Mouse (Mus musculus) right cerebral cortex, postnatal 10 days (tissue): ENCODE results near the gene Tbcel.
A peak's percentile ranks its signal among the peaks of the same experiment; 100 is the strongest.

Experiments used
- DNase-seq, 2 experiments: peaks; one replicate each; pipeline ENCODE4 v3.0.0; 2021; ENCODE audit warnings: low spot score in 2 of 2

Gene Tbcel

GRCm38 (mm10) chr9:42385656-42386055, 122.0 kb downstream of the Tbcel start:
- peak in 1 of 2 experiments; percentile 56 for DNase-seq

DNA sequence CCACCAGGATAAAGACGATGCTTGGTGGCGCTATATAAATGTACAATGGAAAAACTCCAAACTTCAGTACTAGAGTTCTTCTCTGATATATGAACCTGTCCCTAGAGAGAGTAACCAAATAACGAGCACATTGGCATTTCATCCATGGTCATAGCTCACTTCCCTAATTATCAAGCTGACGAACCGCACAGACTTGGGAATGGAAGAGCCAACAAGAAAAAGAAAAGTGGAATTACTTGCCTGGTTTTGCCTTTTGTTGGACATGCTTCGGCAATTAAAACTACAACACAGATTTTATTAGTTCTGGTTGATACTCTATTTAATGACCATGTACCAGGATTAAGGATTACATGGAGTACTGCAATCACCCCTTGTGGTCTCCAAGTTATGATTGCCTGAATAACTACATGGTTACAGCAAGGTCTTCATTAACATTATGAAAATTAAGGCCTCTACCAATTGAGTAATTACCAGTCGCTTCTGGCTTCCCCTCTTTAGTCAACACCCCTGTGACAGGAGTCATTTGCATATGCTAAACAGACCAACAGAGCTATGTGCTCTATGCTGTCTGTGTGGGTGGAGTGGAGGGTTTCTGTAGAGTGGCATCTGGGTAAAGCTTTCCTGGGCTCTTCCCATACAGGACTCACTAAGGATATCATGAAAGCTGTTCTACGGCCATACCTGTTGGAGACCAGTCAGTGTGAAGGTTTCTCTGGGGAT, 124.8 kb downstream of the Tbcel start:
- no peak for DNase-seq

GRCm38 (mm10) chr9:42382063-42382462, 125.5 kb downstream of the Tbcel start:
- DNase-seq, result peak; percentile 67 to 82

DNA sequence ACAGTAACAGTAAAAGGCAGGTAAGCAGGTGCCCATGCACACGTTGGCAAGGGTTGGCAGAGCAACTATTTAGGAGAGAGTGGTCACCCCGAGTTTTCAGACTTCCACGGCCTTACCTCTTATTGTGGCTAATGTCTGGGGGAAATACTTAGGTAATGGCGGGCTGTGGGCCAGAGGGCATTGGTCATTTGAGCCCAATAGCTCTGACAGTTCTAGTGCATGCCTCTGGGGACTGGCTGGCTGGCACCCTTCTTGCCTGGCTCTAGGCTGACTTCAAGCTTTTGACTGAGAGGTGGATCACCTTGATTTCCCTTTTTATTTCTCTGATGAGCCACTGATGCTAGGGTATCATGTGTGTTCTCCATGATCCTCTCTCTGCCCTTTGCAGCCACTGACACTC, 129.5 kb downstream of the Tbcel start:
- DNase-seq, result no peak

DNA sequence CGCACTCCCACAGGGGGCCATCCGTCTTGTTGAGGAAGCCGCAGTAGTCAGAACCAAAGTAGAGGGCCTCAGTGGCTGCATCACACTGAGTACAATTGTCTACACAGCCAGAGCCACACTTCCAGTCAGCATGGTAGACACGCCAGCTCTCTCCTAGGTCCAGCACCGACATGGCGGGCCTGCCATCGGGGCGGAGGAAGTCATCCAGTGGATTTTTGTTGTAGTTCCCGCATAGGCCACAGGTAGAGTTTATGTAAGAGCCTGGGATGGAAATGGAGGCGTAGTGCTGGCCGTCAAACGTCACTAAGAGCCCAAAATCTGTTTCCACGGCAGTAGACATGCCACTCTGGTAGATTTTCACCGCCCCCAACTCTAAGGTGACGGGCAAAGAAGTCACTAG, 130.0 kb downstream of the Tbcel start:
- DNase-seq, result no peak

- no peak for DNase-seq
Observed at GRCm38 (mm10) chr9:42371670-42372368, 135.8 kb downstream of the Tbcel start.
